Mouse (Mus musculus) induced T-regulatory cell, adult 2 months (primary cell): Measurements from ENCODE around the gene Fv1.
A peak's percentile ranks its signal among the peaks of the same experiment; 100 is the strongest.
"Not testable (repeated sequence)": the region's sequence is repeated elsewhere in the genome, so short reads cannot be mapped to it uniquely, and the experiment has no call there.

Source experiments
- DNase-seq: peaks from one replicate; pipeline ENCODE4 v3.0.0-alpha.2; 2012; ENCODE audit warnings: low read depth

Fv1 gene

DNA sequence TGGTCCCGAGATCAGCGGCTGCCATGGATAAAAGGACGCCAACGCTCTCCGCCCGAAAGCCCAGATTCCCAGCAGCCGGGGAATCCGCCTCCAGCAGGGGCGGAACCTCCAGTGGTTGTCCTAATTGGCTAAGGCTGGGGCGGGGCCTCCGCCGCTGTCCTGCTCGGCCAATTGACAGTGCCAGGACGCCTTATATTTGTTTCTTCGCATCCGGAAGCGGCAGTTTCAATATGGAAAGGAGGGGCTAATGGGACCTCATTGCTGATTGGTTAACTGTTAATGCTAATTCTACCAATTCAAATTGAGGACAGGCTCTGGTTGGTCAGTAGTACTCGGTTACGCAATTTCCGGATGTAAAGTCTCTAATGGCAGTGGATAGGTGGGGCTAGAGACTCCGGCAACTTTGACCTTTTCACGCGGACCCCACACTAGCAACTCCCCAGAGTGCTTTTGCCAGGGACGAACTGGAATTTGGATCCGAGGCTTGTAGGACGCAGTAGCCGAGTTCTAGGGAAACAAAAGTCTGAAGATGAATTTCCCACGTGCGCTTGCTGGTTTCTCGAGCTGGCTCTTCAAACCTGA lies at the start of gene Fv1, which contains the start of gene Miip:
TSS of gene Fv1 (plus strand) at position 530 of the 582 bp plus-strand sequence.
TSS of gene Miip (minus strand) at position 367 of the 582 bp plus-strand sequence.
- DNase-seq = peak; percentile 98

- not testable (repeated sequence) for DNase-seq
Observed at GRCm38 (mm10) chr4:147819659-147820058, 49.1 kb upstream of the Fv1 start.

DNA sequence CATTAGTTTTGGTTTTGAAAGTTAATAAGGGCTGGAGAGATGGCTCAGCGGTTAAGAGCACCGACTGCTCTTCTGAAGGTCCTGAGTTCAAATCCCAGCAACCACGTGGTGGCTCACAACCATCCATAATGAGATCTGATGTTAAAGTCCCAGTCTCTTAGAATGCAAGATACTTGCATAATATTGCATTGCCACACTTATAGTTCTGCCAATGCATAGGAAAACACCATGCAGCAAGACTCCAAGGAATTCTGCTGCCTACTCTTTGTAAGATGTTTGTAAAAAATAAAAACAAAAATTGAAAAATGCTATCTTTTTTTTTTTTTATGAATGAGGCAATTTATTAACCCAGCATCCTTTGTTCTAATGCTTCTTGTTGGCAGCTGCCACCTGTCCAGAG lies 47.4 kb upstream of the Fv1 start:
- DNase-seq = not testable (repeated sequence)

DNA sequence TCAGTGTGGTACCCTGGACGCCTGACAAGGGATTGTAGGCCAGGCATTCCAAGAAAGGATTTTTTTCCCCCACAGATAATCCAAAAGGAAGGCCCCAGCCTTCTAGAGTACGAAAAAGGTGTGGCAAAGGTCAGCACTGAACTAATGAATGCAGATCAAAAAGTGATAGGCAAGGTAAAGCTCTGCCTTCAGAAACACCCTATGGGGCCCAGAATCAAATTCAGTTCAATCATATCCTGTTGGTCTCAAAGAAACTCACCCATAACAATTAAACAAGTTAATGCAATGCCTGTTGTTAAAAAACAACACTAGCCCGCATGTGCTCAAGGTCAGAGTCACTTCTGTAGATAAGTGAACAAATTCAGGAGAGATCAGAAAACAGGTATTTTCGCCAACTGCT lies 44.4 kb upstream of the Fv1 start:
- no peak for DNase-seq

GRCm38 (mm10) chr4:147839282-147839681 lies 29.5 kb upstream of the Fv1 start:
- DNase-seq = not testable (repeated sequence)

- no peak for DNase-seq
Observed at GRCm38 (mm10) chr4:147842871-147843270, 25.9 kb upstream of the Fv1 start.

DNA sequence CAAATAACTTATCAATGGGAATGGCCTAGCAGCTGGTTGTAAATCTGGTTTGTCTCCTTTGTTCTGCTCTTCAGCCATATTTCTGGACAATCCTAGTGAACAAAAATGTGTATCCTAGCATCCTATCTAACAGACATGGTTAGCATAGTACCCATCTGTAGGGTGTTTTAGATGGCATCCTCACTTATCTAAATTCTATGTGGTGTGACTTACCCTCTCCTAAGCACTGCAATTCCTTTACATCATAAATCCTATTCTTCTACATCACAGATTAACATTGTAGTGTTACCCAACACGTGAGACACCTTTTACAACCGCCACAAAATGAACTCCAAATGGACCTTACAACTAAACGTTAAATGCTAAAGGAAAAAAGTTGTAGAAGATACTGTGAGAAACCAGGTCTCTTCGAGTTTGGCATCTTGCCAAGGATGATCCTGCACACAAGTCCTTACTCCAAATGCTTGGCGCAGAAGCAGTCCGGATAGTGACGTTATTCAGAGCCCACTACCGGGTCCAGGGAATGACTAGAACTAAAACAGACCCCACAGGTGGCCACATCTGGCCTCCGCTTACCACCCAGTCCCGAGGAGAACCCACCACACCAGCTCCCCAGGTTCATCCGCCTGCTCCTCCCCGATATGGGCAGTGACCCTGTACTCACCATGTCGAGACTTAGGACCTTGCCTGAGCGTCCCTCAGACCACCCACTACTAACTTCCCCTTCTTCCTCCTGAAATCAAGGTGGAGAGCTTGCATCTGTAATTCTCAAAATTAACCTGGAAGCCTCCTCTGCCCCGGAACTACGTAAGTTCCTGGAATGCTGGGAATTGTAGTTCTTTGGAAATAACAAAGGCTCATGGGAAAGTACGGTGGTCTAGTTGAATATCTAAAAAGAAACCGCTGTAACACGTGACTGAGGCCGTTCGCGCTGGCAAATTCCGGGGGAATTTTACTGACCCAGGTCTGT lies 20.9 kb upstream of the Fv1 start, which contains the start of gene Zfp933:
TSS of gene Zfp933 (minus strand) at position 753 of the 970 bp plus-strand sequence.
- peak; percentile 90 for DNase-seq

DNA sequence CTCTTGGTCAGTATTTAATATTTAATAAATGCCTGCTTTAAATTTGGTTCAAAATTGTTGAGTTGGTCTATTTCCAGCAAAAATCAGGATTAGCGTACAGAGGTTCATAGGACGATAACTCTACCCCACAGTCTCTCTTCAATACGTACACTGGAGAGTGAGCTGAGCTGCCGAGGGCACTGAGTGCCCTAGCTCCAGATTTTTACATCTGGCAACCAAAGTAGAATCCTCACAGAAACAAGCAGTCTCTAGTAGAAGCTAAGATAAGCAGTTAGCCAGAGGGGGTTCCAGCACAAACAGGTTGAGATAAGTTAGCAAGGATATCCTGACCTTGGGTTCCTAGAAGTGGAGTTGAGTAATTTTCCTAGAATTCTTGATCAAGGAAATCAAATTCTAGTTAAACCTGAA lies 20.2 kb upstream of the Fv1 start:
- no peak for DNase-seq

DNA sequence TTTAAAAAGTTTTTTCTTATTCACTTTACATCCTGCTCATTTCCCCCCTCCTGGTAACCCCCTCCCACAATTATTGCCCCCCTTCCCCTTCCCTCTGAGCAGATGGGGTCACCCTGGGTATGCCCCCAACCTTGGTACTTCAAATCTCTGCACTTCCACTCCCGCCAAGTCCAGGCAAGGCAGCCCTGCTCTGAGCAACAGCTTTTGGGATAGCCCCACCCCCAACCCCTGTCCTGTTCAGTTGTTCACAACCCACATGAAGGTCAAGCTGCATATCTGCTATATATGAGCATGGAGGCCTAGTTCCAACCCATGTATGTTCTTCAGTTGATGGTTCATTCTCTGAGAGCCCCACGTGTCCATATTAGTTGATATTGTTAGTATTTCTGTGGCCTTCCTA lies 18.0 kb upstream of the Fv1 start:
- no peak for DNase-seq

DNA sequence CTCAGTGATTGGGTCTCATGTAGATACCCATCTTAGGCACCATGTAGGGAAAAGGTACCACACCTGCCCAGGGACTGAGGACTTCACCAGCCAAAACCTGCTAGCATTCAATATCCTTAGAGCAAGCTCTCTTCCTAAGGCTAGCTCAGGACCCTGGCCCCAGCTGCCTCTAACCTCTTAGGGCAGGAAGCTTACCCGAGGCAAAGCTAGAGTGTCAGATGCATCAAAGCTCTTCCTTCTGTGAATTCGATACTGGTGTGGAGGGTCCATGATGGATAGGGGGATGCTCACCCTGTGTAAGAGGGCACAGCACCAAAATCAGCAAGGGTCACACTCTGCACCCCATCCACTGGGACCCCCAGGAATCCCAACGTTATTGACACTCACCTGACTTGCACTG lies 6.7 kb upstream of the Fv1 start:
- DNase-seq = no peak

- DNase-seq = no peak
Observed at GRCm38 (mm10) chr4:147865651-147866050, 3.1 kb upstream of the Fv1 start.

GRCm38 (mm10) chr4:147866056-147866455 lies 2.7 kb upstream of the Fv1 start:
- DNase-seq = no peak

- not testable (repeated sequence) for DNase-seq
Observed at GRCm38 (mm10) chr4:147866793-147867192, 2.0 kb upstream of the Fv1 start.

DNA sequence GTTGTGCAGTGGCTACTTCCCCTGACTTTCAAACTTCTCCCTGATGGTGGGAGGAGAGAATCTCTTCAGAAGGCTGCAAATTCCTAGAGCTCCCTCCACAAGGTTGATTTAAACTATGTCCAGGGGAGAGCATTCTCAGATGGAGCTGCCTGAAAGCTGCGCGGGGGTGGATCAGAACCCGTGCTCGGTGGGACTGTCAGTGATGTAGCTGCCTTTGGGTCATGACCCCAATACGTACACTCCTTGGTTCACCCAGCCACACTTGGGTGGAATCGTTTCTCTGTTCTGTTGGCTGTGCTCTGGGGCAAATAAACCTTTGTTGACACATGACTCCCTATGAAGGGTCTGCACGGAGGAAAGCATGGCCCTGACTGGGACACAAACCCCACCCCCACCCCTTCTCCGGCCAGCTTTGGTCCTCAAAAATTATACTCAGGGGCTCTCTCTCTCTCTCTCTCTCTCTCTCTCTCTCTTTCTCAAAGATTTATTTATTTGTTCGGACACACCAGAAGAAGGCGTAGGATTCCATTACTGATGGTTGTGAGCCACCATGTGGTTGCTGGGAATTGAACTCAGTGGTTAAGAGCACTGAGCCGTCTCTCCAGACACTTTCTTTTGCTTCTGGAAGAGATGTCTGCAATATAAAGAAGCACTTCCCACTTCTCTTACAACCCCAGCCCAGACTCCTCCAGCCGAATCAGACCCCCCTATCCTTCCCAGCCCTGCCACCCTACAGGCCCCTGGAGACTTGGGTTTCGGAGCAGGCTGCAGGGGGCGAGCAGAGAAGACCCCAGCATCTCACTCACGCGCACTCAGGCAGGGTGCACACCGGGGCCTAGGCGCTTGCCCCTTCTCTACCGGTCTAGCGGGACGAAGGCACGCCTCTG lies 973 bp upstream of the Fv1 start:
- peak; percentile 29 for DNase-seq

- DNase-seq = peak; percentile 40
Observed at GRCm38 (mm10) chr4:147869238-147869637, 459 bp downstream of the Fv1 start.

- DNase-seq = peak; percentile 39
Observed at GRCm38 (mm10) chr4:147875852-147876575, 7.2 kb downstream of the Fv1 start.

DNA sequence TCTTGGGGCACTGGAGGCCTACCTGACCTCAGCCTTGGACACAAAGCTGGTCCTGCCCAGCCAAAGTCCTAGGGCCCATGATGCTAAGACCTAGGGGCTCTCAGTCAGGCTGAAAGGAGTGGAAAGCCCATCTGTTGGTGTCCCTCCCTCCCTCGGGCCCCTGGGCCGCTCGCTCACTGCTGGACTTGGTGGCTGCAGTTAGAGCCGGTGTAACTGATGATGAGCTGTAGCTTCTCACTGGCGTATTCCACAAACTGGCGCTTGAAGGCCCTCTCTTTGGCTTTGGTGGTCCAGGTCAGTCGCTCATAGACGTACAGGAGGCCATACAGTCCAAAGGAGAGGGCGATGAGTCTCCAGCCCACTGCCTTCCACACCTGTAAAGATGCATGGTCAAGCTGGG lies 9.8 kb downstream of the Fv1 start:
- no peak for DNase-seq

DNA sequence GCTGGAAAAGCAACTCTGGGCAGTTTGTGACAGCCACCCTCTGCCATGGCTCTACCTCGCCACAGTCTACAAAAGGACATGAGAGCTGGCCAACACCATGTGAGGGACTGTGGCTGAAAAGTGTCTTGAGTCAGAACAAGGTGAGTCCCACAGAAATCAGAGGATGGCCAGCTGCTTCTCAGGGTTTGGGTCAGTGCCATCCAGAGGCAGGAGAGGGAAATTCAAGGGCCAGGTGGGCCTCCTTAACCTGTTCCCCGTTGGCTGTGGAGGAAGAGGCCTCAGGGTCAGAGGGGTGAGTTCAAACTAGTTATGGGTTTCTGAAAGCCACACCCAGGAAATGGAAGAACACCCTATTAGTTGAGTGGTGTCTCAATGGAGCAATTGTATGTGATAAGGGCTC lies 10.7 kb downstream of the Fv1 start:
- DNase-seq = no peak

GRCm38 (mm10) chr4:147879865-147880264 lies 11.1 kb downstream of the Fv1 start:
- no peak for DNase-seq

DNA sequence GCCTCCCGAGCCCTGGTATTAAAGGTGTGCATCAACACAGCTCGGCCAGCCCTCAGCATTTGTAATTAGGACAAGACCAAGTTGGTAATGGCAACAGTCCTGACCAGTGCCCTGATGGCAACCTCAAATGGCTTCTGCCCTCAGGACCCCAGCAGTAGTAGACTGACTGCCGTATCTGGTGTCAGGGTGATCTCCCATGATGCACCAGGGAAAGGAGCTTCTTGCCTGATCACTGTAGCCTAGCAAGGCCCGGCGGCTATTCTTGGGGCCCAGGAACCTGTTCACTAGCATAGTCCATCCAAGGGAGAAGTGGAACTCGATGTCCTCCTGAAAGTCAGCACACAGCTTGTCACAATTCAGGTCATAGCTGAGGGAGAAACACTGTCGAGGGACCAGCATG lies 13.0 kb downstream of the Fv1 start:
- DNase-seq = no peak

DNA sequence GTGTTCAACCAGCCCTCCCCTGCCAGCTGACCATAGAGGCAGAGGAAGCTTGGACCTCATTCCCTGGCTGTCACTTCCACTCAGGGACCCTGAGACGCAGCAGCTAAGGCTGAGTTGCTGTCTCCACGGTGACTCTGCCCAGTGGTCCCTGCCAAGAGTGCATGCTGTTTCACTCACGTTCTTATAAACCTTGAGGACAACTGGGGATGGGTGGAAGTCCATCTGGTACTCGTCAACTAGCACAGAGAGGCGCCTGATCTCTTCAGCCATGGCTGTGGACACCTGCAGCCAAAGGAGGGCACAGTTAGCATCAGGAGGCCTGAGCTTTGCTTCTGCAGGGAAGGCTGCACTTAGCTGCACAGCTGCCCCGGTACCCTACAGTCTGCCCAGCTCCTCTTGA lies 14.3 kb downstream of the Fv1 start:
- no peak for DNase-seq
